Mouse (Mus musculus) hindbrain, embryonic 11.5 days (tissue): Measurements from ENCODE around the gene Rbm8a. TPM values are rescaled to one million over a fixed set of nuclear protein-coding genes. Genes with fewer than 3 reads are reported as not detected.

Experiments
- ATAC-seq: fragments of 200-750 bp; cut with Nextera tagmentation; 2 replicates; pipeline ENCODE4 v1.8.0; 2017; ENCODE audit warnings: mild to moderate bottlenecking, moderate TSS enrichment, moderate library complexity; ENCODE audit not compliant: low FRiP score
- DNase-seq: peaks from one replicate; pipeline ENCODE4 v3.0.0-alpha.2; 2015; ENCODE audit warnings: low spot score
- H3K27ac ChIP-seq: fragments of 300-500 bp; sonication (generic); 2 replicates; pipeline ENCODE4 v1.5.1; 2014; ENCODE audit warnings: mild to moderate bottlenecking, low read depth, low read length
- H3K27me3 ChIP-seq: fragments of 300-500 bp; sonication (generic); 2 replicates; pipeline ENCODE4 v1.6.1; 2014; ENCODE audit warnings: mild to moderate bottlenecking, low read length, moderate library complexity, mixed read lengths; ENCODE audit not compliant: control insufficient read depth, insufficient read depth
- H3K36me3 ChIP-seq: fragments of 300-500 bp; sonication (generic); 2 replicates; pipeline ENCODE4 v1.6.1; 2014; ENCODE audit warnings: mild to moderate bottlenecking, low read length, moderate library complexity, mixed read lengths; ENCODE audit not compliant: control insufficient read depth, insufficient read depth
- H3K4me1 ChIP-seq: fragments of 300-500 bp; sonication (generic); replicated peaks from 2 replicates; pipeline ENCODE4 v1.6.1; 2014; ENCODE audit warnings: low read length, mixed read lengths; ENCODE audit not compliant: control insufficient read depth, insufficient read depth
- H3K4me2 ChIP-seq: fragments of 300-500 bp; sonication (generic); replicated peaks from 2 replicates; pipeline ENCODE4 v1.6.1; 2014; ENCODE audit warnings: mild to moderate bottlenecking, low read depth, low read length
- H3K4me3 ChIP-seq: fragments of 300-500 bp; sonication (generic); 2 replicates; pipeline ENCODE4 v1.5.1; 2014; ENCODE audit warnings: low read depth, low read length
- H3K9ac ChIP-seq: fragments of 300-500 bp; sonication (generic); 2 replicates; pipeline ENCODE4 v1.6.1; 2014; ENCODE audit warnings: low read depth, low read length
- H3K9me3 ChIP-seq: fragments of 300-500 bp; sonication (generic); 2 replicates; pipeline ENCODE4 v1.6.1; 2016; ENCODE audit warnings: low read length; ENCODE audit not compliant: control insufficient read depth
- WGBS: fragments of 180-500 bp; shearing (Covaris S2); extraction: QIAGEN DNeasy Blood & Tissue Kit; methylation state at CpG from one replicate; pipeline ENCODE4 v1.1.7; 2014; 5-methylcytosine and 5-hydroxymethylcytosine counted together
- polyA plus RNA-seq: library from polyadenylated mRNA; unstranded; fragments of >200 nt; fragmentation: Nextera tagmentation; extraction: Ambion mirVana; gene quantifications from 2 replicates; pipeline ENCODE4 v1.2.1, GENCODE M21; 2014

Gene Rbm8a
- polyA plus RNA-seq, 1 experiment from 2014 or later = 178 TPM

DNA sequence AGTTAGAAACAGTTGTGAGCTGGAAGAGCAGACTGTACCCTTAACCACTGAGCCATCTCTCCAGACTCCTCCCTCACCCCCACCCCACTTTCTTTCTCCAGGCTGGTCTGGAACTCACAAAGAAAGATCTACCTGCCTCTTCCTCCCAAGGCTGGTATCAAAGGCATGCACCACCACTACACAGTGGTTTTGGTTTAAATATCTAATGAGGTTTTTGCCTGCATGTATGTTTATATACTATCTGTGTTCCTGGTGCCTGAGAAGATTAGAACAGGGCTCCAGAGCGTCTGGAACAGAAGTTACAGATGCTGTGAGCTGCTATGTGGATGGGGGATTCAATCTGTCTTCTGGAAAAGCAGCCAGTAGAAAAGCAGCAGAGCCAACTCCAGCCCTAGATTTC, 4.3 kb downstream of the Rbm8a start:
- no peak overlapping the region for H3K4me2 ChIP-seq
- no peaks in the 10 kb centered on the region for H3K27me3 ChIP-seq
- 79% methylated on average over 1 of the region's 1 CpGs for whole genome bisulfite sequencing
- no peaks in the 10 kb centered on the region; the same call in 1 of the 2 replicates for H3K4me1 ChIP-seq
- ATAC-seq (no peak), DNase-seq (no peak)
- H3K36me3 ChIP-seq = peaks cover 2% of the 10 kb centered on the region; the same call in 1 of the 2 replicates
- H3K4me3 ChIP-seq = no peak overlapping the region
- no peaks in the 10 kb centered on the region for H3K9me3 ChIP-seq
- no peak overlapping the region for H3K9ac ChIP-seq
- H3K27ac ChIP-seq = no peak overlapping the region

DNA sequence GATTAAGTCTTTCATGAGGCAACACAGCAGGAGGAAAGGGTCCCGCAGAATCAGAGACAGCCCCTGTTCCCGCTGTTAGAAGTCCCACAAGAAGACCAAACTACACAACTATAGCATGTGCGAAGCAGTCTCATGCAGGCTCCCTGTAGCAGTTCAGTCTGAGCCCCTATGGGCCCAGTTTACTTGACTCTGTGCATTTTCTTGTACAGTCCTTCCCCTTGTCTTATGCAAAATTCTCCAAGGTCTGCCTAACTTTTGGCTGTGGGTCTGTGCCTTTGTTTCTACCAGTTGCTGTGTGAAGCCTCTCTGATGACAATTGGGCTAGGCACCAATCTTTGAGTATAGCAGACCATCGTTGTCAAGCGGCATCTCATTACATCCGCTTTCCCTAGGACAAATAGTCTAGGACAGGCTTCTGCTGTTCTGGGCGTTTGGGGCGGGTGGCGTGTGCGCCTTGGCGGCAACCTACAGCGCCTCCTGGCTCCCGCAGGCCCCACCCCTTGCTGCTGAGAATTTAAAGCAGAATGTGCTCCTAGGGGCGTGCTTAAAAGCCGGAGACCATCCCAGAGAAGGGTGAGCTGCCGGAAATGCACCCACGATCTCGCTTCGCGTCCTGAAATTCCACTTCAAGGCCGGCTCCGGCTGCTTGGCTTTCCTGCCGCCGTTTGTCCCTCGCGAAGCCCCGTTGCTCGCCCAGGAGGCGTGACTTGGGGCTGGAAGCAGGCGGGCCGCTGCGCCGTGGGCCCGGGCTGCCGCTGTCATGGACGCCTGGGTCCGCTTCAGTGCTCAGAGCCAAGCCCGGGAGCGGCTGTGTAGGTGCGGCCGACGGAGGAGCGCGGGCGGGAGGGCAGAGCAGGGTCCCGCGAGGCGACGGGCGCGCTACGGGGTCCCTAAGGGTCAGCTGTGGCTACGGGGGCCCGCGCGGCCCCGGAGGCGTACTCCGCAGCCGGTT, 5.5 kb downstream of the Rbm8a start, which contains the start of the genes Pex11b and Gm42957:
TSS of gene Pex11b (plus strand) at position 449 of the 952 bp plus-strand sequence.
TSS of gene Gm42957 (plus strand) at position 547 of the 952 bp plus-strand sequence.
- ATAC-seq = peak; percentile 88
- WGBS = 2% methylated on average over 59 of the region's 60 CpGs
- H3K36me3 ChIP-seq = peaks cover 2% of the 10 kb centered on the region; the same call in 1 of the 2 replicates

DNA sequence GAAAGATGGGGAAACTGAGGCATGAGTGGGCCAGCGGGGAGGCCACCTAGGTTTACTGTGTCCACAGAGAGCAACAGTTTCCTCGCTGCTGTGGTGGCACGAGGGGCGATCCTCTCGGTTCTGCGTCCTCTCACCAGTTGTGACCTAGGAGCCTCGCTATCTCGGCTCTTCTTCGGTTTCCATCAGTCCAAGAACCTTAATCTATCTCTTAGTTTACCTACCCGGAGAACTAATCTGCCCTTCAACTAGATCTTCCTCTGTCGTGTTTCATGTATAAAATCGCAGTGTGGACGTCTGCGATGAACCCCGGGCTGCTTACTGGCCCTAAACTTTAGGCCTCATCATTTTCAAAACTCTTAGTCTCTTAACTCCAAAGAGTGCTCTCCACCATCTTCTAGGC, 6.2 kb downstream of the Rbm8a start:
- Histone ChIP-seq H3K27ac (peak overlapping the region; percentile 80), H3K36me3 (peaks cover under 1% of the 10 kb centered on the region; the same call in 1 of the 2 replicates), H3K27me3 (no peaks in the 10 kb centered on the region), H3K4me1 (no peaks in the 10 kb centered on the region; the same call in 1 of the 2 replicates), H3K4me2 (peak overlapping the region; percentile 93), H3K9me3 (no peaks in the 10 kb centered on the region), H3K9ac (peak overlapping the region; percentile 98), H3K4me3 (peak overlapping the region; percentile 90)
- 12% methylated on average over 15 of the region's 15 CpGs for WGBS
- no peak for ATAC-seq
- DNase-seq = no peak

More for the DNA sequence above, 5.5 kb downstream of the Rbm8a start, which contains the start of the genes Pex11b and Gm42957:
- Histone ChIP-seq H3K27me3 (no peaks in the 10 kb centered on the region), H3K9me3 (no peaks in the 10 kb centered on the region), H3K4me3 (peak within 1 kb of the TSS; percentile 90), H3K9ac (peak within 1 kb of the TSS; percentile 98), H3K27ac (peak within 1 kb of the TSS; percentile 80), H3K4me2 (peak within 1 kb of the TSS; percentile 93), H3K4me1 (no peaks in the 10 kb centered on the region; the same call in 1 of the 2 replicates)
- DNase-seq = peak; percentile 83

DNA sequence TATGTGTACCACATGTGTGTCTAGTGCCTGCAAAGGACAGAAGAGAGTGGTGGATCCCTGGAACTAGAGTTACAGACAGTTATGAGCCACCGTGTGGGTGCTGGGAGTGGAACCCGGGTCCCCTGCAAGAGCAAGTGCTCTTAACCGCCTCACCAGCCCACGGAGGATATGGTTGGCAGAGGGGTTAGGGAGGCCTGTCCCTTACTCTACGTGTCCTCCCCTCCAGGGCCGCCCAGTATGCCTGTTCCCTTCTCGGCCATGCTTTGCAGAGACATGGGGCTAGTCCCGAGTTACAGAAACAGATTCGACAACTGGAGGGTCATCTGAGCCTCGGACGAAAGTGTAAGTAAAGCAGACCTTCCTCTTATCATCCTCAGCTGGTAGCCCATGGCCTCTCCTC, 6.7 kb downstream of the Rbm8a start:
- peak overlapping the region; percentile 93; the same call in 1 of the 2 replicates for H3K4me2 ChIP-seq
- H3K9ac ChIP-seq = no peak overlapping the region
- H3K4me1 ChIP-seq = no peaks in the 10 kb centered on the region; the same call in 1 of the 2 replicates
- 68% methylated on average over 11 of the region's 11 CpGs for WGBS
- DNase-seq (no peak), ATAC-seq (no peak)
- no peaks in the 10 kb centered on the region for H3K9me3 ChIP-seq
- no peaks in the 10 kb centered on the region for H3K27me3 ChIP-seq
- H3K27ac ChIP-seq = no peak overlapping the region
- peak overlapping the region; percentile 90; the same call in 1 of the 2 replicates for H3K4me3 ChIP-seq
- no peaks in the 10 kb centered on the region; the same call in 1 of the 2 replicates for H3K36me3 ChIP-seq

DNA sequence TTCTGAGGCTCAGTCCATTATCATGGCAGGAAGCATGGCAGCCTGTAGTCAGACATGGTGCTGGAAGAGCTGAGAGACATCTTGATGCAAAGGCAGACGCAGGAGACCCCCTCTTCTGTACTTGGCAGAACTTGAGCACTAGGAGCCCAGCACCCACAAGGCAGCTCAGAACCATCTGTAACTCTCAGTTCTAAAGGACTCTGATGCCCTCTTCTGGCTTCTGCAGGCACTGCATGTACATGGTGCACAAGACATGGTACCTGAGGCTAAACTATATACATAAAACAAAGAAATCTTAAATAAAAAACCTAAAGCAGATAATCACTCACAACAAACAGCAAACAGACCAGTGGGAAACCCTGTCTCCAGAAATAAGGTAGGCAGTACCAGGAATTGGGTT, 9.5 kb downstream of the Rbm8a start:
- Histone ChIP-seq H3K4me3 (no peak overlapping the region), H3K9ac (no peak overlapping the region), H3K36me3 (no peaks in the 10 kb centered on the region), H3K9me3 (no peaks in the 10 kb centered on the region), H3K27ac (no peak overlapping the region), H3K4me2 (no peak overlapping the region), H3K4me1 (no peaks in the 10 kb centered on the region; the same call in 1 of the 2 replicates), H3K27me3 (no peaks in the 10 kb centered on the region)
- 81% methylated on average over 1 of the region's 1 CpGs for WGBS
- DNase-seq (peak; percentile 62), ATAC-seq (no peak)

DNA sequence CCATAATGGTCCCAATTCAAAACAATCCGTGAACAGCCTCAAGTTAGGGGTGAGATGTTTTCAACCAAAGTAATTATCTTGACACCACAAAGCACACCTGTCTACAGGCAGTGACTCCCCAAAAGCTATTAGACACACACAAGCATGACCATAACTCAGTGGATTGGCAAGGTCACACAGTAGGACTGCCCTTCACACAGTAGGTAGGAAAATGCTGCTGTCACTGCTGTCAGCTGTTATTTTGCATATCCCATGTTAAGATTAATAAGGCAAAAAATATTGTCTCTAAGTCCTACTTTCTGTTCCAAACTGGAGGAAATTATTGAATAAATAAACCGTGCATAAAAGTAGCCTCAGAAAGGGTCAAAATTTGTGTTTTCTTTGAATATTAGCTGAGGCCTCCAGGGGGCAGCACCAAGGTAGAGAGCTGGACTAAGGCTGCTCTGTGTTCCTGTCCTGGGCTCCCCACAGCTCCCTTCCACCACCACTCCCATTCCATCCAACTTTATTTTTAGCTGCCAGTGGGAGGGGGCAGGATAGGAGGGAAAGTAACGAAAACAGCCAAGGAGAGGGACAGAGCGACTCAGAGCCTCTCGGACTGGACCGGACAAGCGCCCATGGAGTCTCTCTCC, 15.4 kb downstream of the Rbm8a start, which contains the start of gene Itga10:
TSS of gene Itga10 (plus strand) at position 567 of the 632 bp plus-strand sequence.
- Histone ChIP-seq H3K9me3 (no peaks in the 10 kb centered on the region), H3K9ac (no peak within 1 kb of the TSS), H3K36me3 (no peaks in the 10 kb centered on the region), H3K27me3 (no peaks in the 10 kb centered on the region), H3K4me3 (no peak within 1 kb of the TSS), H3K4me2 (no peak within 1 kb of the TSS), H3K4me1 (no peaks in the 10 kb centered on the region), H3K27ac (no peak within 1 kb of the TSS)
- ATAC-seq (no peak), DNase-seq (peak; percentile 57)
- WGBS = 68% methylated on average over 7 of the region's 7 CpGs

DNA sequence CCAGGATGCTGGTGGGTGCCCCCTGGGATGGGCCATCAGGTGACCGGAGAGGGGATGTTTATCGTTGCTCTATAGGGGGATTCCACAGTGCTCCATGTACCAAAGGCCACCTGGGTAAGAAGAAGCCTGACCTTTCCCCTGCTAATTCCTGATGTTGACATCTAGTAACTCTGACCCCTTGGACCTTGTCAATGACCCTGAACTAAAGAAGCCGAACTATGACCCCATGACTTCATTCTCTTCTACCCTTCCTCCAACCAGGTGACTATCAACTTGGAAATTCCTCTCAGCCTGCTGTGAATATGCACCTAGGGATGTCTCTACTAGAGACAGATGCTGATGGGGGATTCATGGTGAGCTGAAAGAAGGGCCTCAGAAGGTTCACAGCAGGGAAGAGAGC, 17.6 kb downstream of the Rbm8a start:
- 75% methylated on average over 3 of the region's 3 CpGs for WGBS
- DNase-seq (no peak), ATAC-seq (no peak)
- no peak overlapping the region for H3K9ac ChIP-seq
- H3K27me3 ChIP-seq = no peaks in the 10 kb centered on the region
- no peaks in the 10 kb centered on the region for H3K36me3 ChIP-seq
- H3K27ac ChIP-seq = no peak overlapping the region
- no peaks in the 10 kb centered on the region for H3K9me3 ChIP-seq
- no peaks in the 10 kb centered on the region for H3K4me1 ChIP-seq
- no peak overlapping the region for H3K4me2 ChIP-seq
- no peak overlapping the region for H3K4me3 ChIP-seq

DNA sequence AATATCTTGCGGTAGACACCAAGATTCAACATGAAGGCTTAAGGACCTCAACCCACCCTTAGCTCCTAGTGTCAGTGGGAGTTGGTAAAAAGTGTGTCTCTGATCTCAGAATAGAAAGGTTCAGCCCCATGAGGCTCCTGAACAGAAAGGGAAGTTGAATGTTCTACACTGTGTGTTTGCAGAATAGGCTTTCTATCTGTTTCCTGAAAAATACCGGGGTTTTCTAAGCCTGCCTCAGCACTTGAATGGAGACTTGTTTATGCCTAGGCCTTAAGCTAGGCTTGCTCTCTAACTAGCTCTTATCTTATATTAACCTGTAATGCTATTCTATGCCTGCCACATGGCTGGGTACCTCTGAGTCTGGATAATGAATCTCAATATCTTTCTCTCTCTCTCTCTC, 31.2 kb downstream of the Rbm8a start:
- Histone ChIP-seq H3K36me3 (no peaks in the 10 kb centered on the region), H3K4me3 (no peak overlapping the region), H3K9me3 (no peaks in the 10 kb centered on the region), H3K27ac (no peak overlapping the region), H3K9ac (no peak overlapping the region), H3K27me3 (no peaks in the 10 kb centered on the region), H3K4me2 (no peak overlapping the region), H3K4me1 (no peaks in the 10 kb centered on the region; the same call in 1 of the 2 replicates)
- 88% methylated on average over 2 of the region's 2 CpGs for WGBS
- DNase-seq = no peak
- no peak for ATAC-seq
